Mouse (Mus musculus) cerebellum, adult 11 months (tissue): Measurements from ENCODE around the gene Abraxas2.

Experiments
- DNase-seq: peaks from one replicate; pipeline ENCODE4 v3.0.0; 2022

Abraxas2 gene

DNA sequence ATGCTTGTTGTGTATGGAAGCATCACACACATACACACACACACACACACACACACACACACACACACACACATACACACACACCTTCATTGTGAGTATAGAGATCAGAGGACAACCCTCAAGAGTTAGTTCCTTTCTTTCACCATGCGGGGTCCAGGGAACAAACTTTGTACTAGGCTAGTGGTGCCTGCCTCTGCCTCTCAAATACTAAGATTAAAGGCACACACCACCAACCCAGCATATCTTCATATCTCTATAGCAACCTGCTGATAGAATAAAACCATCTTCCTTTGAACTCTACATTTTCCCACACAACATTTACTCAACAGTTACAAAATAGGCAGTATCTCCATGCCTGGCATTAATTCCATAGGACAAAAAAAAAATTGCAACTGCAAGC is 2.9 kb upstream of the Abraxas2 start:
- no peak for DNase-seq

DNA sequence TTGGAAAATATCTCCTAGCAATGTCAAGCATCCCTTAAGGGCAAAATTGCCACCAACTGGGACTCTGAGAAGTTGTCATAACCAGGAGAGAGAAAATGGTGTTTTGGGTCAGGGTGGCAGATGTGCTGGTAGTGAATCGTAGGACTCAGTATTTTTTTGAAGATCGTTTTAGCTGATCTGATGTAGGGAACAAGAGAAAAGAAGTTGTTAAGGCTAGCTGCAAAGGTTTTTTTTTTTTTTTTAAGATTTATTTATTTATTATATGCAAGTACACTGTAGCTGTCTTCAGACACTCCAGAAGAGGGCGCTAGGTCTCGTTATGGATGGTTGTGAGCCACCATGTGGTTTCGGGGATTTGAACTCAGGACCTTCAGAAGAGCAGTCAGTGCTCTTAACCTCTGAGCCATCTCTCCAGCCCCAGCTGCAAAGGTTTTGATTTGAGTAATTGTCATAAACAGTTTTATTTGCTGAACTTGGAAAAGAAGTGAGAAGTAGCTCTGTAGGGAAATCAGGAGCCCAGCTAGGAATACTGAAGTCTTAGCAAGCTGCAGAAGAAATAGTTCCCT is 899 bp upstream of the Abraxas2 start:
- no peak for DNase-seq

DNA sequence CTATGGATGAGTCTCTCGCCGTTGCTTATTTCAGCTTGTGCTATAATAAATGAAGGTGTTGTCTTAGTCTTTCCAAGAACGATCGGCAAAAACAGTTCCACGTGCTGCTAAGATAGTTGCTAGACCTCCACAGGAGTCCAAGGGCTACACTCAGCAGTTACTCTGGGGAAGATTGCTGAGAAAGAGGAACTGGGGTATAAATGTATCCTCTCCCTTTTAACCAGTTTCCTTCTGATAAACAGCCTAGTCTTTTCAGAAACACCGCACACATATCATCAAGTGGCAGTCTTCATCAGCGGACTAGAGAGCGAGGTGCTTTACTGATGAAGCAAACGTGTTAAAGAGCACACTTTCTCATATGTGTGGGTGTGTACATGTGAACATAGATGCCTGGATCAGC is 7.3 kb downstream of the Abraxas2 start:
- no peak for DNase-seq

DNA sequence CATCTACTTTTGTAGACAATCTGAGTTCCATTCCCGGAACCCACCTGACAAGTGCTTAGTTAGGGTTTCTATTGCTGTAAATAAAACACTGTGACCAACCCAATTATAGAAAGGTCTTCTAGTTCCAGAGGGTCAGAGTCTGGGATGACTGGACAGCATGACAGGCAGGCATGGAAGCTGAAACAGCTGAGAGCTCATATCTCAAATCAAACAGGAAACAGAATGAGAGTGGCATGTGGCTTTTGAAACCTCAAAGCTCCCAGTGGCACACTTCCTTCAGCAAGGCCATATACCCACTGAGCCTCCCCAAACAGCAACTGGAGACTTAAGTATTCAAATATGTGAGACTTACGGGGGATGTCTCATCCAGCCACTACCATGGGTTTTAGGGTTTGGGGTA is 14.0 kb downstream of the Abraxas2 start:
- DNase-seq: no peak

DNA sequence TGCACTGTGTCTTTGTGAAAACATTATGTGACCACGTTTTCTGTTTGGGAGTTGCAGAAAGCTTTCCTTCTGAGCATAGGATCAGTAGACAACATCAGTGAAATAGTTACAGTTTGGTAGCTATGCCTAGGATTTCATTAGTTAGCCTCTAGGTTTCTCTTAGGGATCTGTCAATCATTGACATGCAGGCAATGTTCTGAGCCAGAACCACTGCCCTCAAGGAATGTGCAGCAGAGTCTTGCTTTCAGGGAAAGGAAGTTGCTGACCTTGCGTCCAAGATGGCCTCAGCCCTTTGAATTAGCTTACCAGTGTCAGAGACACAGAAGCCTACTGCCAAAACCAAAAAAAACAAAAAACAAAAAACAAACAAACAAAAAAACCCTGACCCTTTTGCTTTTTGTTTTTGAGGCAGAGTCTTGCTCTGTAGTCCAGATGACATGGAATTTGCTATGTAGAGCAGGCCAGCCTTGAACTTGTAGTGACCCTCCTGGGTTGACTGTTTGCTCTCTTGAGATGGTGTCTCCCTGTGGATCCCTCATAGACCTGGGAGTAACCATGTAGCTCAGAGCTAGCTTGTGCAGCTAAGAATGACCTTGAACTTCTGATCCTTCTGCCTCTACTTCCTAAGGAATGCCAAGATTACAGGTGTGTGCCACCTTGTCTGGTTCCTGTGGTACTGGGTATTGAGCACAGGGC is 16.5 kb downstream of the Abraxas2 start:
- DNase-seq: no peak

DNA sequence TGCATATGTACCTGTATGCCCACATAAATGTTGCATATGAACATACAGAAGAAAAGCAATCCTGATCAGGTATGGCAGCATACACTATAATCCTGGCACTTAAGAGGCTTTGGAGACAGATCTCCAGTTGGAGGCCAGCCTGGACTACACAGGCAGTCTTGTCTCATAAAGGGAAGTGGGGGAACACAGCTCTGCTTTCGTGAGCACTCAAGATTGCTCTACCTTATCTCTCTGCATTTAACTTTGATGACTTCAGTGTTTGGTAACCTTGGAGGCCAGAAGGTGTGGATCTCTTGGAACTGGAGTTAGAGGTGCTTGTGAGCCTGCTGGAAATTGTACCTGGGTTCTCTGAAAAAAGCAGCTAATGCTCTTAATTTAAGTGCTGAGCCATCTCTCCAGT is 21.3 kb downstream of the Abraxas2 start:
- DNase-seq: no peak

DNA sequence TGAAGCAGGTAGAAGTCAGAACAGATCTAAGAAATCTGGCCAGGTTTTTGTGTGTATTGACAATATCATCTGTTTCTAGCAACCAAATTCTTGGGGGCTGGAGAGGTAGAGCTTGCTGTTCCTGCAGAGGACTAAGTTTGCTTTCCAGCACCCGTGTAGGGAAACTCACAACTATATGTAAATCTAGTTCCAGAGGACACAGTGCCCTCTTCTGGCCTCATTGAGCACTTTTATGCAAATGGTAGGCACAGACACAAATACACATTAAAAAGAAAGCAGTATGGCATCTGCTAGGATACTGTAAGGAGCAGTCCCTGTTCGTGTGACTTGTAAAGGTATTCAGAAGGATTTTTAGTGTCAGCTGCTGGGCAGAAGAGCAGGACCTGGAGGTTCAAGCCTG is 23.3 kb downstream of the Abraxas2 start:
- no peak for DNase-seq

DNA sequence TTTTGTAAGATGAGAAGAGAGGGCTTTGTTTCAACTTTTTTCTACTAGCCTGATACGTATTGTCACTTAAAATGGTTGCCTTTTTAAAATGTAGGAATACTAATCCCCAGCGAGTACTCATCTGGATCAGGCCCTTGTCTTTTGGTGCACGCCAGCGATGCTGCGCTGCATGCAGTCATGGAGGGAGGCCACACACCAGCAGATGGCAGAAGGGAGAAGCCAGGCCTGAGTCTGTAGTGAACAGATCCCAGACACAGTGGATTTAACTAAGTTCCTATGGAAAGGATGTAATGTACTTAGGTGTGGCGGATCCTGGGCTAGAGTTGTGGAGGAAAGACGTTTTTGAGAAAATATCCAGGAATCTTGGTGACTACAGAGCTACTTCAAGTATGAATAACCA is 25.0 kb downstream of the Abraxas2 start:
- DNase-seq: peak; percentile 12

DNA sequence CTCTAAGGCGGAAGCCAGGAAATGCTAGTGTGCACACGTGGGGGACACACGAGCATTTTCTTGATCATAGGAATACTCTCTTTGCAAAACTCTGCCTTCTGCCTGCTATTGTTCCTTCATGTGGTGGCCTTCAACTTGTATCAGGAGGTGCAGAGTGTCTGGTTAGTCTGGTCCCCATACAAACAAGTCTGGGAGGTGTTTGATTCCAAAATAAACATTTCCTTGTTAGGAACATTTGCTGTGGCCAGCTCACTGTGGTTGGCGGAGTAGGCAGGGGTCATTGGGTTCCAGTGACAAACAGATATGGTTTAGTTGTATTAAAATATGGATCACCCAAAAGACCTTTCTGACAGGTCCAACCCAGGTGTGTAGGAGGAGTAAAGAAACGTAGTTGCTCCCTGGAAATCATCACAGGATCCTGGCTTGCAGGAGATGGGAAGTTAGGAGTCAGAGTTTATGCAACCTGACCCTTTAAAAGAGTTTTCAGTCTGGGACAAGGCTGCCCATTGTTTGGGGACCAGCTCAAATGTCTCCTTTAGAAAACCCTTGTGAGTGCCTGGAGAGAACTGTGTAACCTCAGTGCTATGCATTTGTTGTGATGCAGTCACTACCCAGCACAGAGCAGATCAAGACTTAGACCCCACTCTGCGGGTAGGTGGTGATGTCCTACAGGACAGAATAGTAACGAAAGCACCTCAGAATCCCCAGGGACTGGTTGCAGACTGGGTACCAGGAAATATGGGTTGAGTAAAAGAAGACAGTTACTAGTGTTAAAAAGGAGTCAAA is 28.2 kb downstream of the Abraxas2 start:
- no peak for DNase-seq

DNA sequence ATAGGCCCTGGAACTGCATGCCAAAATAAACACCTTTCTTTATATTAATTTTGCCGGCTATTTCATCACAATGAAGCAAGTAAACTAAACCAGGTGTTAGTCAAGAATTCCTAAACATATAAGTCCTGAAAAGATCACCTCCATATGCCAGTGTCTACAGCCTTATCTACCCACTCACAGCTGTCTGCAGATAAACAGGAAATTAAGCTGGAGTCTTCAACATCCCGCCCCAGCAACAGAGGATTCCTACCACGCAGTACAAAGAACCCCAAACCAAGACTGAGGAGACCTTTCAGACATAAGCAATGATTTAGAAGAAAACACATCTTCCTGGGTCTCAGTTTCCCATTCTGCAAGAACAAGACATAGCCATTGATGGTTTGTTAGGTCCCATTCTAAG is 29.0 kb downstream of the Abraxas2 start:
- no peak for DNase-seq

DNA sequence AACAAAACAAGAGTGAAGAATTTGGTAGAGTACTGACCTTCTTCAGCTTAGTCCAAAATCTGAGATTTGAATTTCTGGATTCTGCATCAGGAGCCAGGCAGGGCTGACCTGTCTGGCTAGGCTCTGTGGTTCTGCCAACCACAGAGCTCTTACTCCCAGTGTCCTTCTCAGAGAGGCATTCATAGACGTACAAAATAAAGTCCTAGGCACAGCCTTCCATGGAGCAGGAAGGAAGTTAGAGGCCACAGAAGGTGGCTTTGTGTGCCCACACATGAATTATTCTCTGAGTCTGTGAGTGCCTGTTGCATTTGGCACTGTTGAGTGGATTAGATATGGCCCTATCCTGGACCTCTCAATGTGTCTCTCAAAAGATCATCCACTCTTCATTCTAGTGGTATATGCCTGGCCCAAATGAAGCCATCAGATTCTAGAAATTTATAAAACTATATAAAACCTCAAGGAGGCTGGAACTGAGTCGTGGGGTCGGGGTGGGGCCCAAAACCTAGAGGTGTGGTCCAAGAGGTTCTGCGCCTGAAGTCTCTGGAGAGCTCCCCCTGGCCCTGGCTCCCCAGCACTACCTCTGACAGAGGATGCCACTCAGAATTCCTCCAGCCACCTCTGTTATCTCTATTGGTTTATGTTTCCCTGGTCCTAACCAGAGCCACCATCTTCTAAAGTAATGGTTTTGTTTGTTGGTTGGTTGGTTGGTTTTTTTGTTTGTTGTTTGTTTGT is 29.7 kb downstream of the Abraxas2 start:
- DNase-seq: no peak

DNA sequence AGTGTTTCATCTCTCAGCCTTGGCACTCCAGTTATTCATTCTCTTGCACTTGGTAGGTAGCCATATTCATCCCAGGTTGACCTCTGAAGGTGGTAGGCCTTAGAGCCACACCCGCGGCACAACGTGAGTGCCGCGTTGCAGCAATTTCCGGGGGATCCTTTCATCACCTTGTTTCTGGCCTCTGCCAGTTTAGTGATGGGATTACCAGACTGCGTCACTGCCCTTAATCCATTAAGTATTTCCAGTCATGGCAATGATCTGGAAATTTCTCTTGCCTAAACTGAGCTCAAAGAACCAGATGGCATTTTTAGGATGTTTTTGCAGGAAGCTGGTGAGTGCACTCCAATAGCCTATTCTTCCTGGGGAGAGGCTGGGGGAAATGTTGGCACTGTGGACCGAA is 30.7 kb downstream of the Abraxas2 start:
- DNase-seq: no peak

DNA sequence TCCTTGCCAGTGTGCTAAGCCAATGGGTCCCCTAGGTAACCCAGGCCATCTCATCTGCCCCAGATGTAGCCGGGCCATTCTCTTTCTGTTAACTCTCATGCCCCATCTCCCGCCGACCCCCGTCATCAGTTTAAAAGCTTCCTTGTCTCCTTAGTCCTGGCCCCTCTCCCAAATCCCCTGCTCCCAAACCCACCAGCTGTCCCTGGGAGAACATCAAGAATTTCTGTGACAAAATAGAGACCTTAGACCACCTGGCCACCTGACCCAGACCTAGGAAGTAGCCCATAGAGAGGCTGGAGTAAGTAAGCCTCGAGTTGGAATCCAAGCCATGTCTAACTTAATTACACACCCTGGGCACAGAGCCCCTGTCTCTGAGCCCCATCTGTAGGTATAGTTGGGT is 31.2 kb downstream of the Abraxas2 start:
- DNase-seq: peak; percentile 17

DNA sequence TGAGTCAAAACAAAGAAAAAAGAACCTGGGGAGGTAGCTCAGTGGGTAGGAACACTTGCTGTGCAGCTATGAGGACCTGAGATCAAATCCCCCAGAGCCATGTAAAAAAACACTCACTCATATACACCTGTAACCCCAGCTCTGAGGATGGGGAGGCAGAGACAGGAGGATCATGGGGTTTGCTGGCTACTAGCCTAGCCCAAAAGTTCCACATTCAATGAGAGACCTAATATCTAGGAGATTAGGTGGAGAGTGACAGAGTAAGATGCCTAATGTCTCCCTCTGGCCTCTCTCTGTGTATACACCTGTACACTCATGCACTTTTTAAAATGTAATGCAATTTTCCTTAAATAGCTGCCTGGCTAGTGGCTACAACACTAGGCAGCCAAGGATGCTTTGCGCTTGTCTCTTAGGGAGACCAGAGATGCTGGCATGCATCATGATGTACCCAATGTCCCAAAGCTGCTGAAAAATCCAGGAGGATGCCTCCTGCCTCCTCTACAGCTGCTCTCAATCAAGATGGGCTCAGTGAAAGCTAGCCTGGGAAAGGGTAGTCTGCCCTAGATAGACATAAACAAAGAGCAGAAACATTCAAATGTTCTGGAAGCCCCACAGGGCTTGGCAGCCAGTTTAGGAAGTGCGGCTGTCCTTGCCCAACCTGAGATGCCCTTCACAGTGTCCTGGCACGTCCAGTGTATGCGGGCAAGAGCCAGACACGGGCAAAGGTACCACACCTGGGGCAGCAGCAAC is 32.7 kb downstream of the Abraxas2 start:
- DNase-seq: peak; percentile 84

DNA sequence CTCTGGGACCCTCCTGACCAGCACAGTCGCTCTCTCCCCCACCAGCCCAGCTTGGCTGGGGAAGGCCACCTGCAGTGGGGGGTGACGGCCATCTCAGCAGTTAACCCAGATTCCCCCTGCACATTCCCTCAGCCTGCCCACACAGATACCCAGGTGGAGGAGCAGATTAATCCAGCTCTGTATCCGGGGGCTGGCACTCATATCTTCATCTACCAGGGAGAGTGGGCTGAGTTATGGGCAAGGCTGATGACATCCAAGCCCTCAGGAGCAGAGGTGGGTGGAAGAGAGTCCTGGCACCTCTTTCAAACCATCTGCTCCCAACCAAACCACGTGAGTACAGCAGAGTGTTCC is 33.3 kb downstream of the Abraxas2 start:
- peak; percentile 83 for DNase-seq

DNA sequence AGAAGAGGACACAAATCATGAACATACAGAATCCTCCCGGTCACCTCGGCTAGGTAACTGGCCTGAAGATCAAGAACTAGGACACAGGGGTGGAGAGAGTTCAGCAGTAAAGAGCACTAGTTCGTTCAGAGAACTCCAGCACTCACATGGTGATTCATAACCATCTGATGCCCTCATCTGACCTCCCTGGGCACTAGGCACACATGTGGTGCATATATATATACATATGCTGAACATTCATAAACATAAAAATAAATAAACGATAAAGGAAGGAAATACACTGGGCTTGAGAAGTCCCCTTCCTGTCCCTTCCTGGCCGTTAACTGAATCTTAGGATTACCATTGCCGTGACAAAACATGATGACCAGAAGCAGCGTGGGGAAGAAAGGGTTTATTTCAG is 33.8 kb downstream of the Abraxas2 start:
- DNase-seq: no peak

DNA sequence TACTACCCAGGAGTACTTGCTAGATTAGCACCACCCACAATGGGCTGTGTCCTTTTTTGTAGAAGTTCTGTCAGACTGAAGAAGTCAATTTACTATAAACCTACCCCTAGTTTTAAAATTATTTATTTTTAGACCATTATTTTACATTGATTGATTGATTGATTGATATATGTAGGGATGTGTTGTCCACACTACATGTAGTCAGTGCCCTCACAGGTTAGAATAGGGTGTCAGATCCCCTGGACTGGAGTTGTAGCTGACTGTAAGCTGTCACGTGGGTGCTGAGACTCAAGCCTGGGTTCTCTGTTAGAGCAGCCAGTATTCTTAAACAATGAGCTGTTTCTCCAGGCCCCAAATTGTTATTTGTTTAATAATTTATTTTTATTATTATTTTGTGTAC is 34.3 kb downstream of the Abraxas2 start:
- no peak for DNase-seq

DNA sequence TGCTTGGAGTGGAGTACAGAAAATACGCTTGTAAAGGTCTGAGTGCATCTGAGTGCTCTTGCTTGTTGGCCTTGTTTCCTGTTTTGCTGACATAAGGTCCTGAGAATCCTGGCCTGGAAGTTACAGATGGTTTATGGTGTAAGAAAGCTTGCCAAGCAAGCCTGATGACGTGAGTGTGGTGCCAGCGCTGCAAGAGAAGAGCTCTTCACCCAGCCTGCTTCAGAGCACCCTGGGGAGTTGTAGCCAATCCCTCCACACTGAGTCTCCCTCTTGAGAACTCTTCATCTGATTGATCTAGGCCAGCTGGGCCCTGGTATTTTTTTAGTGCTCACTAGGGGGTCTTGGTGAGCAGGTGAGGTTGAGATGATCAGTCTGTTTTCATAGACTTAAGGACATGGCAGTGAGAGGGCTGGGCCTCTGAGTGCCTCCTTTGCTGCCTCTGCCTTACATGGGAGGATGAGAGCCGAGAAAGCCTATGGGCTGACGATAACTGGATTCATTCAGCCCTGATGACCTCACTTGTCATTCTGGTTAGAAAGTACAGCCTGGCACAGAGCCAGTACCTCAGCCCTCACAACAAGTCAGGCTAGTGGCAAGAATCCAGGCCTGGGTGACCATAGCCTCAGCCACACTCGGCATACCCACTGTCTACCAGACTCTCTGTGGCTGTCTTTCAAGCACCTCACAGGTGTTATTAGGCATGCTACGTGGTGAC is 36.0 kb downstream of the Abraxas2 start:
- DNase-seq: peak; percentile 62

DNA sequence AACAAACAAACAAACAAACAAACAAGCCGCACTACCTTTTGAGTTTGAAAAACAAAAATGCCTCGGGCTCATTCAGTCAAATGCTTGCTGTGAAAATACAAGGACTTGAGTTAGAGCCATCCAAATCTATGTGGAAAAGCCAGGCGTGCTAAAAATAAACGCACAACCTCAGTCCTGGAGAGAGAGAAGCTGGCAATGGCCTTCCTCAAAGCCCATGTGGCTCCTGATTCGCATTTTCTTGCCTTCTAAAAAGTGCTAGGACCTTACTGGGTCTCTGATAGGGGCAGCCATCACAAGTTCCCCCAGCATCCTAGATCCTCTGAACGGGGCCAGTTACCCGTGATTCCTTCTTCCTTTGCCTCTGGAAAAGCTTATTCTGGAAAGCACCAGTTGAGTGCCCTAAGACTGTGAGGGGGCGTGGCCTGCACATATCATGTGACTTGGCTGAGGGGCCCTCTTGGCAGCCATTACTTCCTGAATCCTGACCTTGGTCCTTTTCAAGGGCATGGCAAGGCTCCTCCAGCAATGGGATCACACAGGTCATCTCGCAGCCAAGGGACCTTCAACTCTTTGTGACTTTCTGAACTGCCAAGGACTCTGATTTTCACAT is 37.3 kb downstream of the Abraxas2 start:
- peak; percentile 42 for DNase-seq

DNA sequence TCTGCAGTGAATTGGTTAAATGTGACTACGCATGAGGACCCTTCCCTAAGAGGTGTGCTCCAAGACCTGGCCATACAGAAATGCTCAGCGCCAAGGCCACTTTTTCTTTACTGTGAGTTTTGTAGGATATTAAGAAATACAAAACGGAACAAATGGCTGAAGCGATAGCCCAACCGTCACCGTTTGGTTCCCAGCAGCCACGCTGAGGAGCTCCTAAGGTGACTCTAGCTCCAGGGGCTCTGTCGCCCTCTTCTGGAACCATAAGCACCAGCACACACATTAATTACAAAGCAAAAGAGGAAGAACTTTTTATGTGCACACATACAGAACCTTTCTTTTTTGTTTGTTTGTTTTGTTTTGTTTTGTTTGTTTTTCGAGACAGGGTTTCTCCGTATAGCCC is 38.2 kb downstream of the Abraxas2 start:
- DNase-seq: no peak

DNA sequence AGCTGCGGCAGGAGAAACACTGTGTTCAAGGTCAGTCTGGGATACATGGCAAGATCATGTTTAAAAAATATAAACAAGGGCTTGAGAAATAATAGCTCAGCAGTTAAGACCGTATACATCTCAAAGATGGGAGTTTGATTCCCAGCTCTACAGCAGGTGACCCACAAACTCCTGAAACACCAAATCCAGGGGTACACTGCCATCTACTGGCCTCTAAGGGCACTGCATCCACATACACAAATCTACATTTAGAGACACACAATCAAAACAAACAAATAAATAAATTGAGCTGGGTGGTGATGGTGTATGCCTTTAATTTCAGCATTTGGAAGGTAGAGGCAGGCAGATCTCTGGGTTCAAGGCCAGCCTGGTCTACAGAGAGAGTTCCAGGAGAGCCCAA is 39.2 kb downstream of the Abraxas2 start:
- peak; percentile 22 for DNase-seq
